Mouse (Mus musculus): ENCODE data around the gene Zp3r. TPM values are rescaled to one million over a fixed set of nuclear protein-coding genes. Genes with fewer than 3 reads are reported as not detected.

Gene Zp3r
- polyA plus RNA-seq (2014; fragmentation: Illumina TruSeq; extraction: RNeasy Lipid Tissue Mini Kit (QIAGEN cat#74804)), result not detected

GRCm38 (mm10) chr1:130629521-130629920, at the start of gene Zp3r:
Gene Zp3r, minus strand, starts transcription at chr1:130629621.

DNA sequence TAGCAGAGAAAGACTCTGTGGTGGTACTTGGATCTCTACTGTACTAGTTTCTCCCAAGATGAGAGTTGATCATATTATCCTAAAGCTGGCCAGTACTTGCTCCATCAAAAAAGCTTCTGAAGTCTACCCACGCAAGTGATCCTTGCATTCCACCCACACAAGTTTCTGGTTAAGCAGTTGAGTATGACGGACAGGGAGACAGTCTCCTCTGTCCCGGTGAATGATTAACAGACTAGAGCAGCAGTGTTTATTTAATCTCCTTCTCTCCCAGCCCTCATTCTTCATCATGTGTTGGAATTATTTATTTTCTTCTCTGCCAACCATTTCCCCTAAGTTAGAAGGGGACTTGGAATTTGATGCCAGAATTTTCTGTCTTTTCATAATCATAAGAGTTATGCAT, 32.0 kb upstream of the Zp3r start, which contains the start of gene C4bp:
C4bp (minus strand) TSS at position 179 of the 400 bp plus-strand sequence.

Other genes with a start within 250 kb of the Zp3r start
- 1.2 TPM for gene Cd55b, start 206.6 kb downstream of the Zp3r start, polyA plus RNA-seq (2014; fragmentation: Illumina TruSeq; extraction: RNeasy Lipid Tissue Mini Kit (QIAGEN cat#74804))
- 124 TPM for gene Cd55, start 166.9 kb downstream of the Zp3r start, polyA plus RNA-seq (2014; fragmentation: Illumina TruSeq; extraction: RNeasy Lipid Tissue Mini Kit (QIAGEN cat#74804))
- 0.20 TPM for gene C4bp, start 32.0 kb upstream of the Zp3r start, polyA plus RNA-seq (2014; fragmentation: Illumina TruSeq; extraction: RNeasy Lipid Tissue Mini Kit (QIAGEN cat#74804))
- not detected for gene Gm29427, start 86.2 kb upstream of the Zp3r start, polyA plus RNA-seq (2014; fragmentation: Illumina TruSeq; extraction: RNeasy Lipid Tissue Mini Kit (QIAGEN cat#74804))
- 20.7 TPM for gene Yod1, start 87.7 kb upstream of the Zp3r start, polyA plus RNA-seq (2014; fragmentation: Illumina TruSeq; extraction: RNeasy Lipid Tissue Mini Kit (QIAGEN cat#74804))
- 16.1 TPM for gene Pfkfb2, start 99.6 kb upstream of the Zp3r start, polyA plus RNA-seq (2014; fragmentation: Illumina TruSeq; extraction: RNeasy Lipid Tissue Mini Kit (QIAGEN cat#74804))
- 0.91 TPM for gene AA986860, start 102.4 kb upstream of the Zp3r start, polyA plus RNA-seq (2014; fragmentation: Illumina TruSeq; extraction: RNeasy Lipid Tissue Mini Kit (QIAGEN cat#74804))
- gene Fcamr, start 171.3 kb upstream of the Zp3r start, polyA plus RNA-seq (2014; fragmentation: Illumina TruSeq; extraction: RNeasy Lipid Tissue Mini Kit (QIAGEN cat#74804)), result not detected
- 0.23 TPM for gene Pigr, start 197.1 kb upstream of the Zp3r start, polyA plus RNA-seq (2014; fragmentation: Illumina TruSeq; extraction: RNeasy Lipid Tissue Mini Kit (QIAGEN cat#74804))
- gene Fcmr, start 236.0 kb upstream of the Zp3r start, polyA plus RNA-seq (2014; fragmentation: Illumina TruSeq; extraction: RNeasy Lipid Tissue Mini Kit (QIAGEN cat#74804)), result not detected